Mouse (Mus musculus): ENCODE measurements at regions not wholly inside any gene's neighbourhood (a gene's known extent, or its start where the extent isn't known, plus 50 kb on each side); places are given as distances from the start of the nearest gene placed in this dataset.

DNA sequence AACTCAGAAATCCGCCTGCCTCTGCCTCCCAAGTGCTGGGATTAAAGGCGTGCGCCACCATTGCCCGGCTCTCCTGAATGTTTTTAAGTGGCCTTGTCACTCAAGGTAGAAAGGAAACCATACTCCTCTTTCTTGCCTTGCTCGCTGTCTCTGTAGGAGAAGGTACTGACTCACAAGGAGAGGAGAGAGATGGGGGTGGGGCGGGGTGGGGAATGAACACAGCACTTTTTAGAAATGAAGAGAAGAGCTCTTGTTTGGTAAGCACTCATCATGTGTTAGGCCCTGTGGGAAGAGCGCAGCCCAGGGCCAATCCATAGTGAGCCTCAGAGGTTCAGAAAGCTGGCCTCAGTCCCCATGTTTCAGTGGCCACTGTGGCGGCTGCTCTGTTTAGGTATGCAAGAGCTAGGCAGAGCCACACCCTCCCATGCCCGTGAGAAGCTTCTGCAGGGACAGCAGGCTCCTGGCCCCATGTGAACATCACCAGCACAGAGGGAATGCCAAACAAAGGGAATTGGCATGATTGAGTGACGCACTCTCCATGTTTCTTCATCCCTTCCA is 1225.9 kb upstream of the A1bg start:
- TF ChIP-seq CTCF (conservative IDR thresholded peaks at IDR 0.05 in 1 of 2, IDR thresholded peaks at IDR 0.05 in 1 of 2; ENCODE audit: low read depth in 2 of 2, low read length in 2 of 2) (no peak), SMC3 (IDR thresholded peaks at IDR 0.05; ENCODE audit: low read depth, low read length) (no peak)
